Mouse (Mus musculus) bone marrow, adult 2 months (tissue): ENCODE results near the gene Zfp512b.

Source experiments
- CTCF ChIP-seq: fragments of 200-500 bp; IDR thresholded peaks from 2 replicates; pipeline ENCODE4 v1.5.1; 2011; ENCODE audit warnings: low read length, control low read depth; ENCODE audit not compliant: control insufficient read depth, insufficient read depth
- POLR2A ChIP-seq: fragments of 200-500 bp; IDR thresholded peaks from 2 replicates; pipeline ENCODE4 v1.6.1; 2011; ENCODE audit warnings: low read depth, mild to moderate bottlenecking, control low read depth, low read length, borderline replicate concordance; ENCODE audit not compliant: control insufficient read depth

- no peak for TF ChIP-seq CTCF
- no peak for TF ChIP-seq POLR2A
Observed at GRCm38 (mm10) chr2:181587796-181588195, 4.8 kb downstream of the Zfp512b start.
